Mouse (Mus musculus) cerebellum, postnatal 4 days (tissue): ENCODE measurements at regions not wholly inside any gene's neighbourhood (a gene's known extent, or its start where the extent isn't known, plus 50 kb on each side); places are given as distances from the start of the nearest gene placed in this dataset.

Experiments
- DNase-seq, 2 experiments: peaks; one replicate each; pipeline ENCODE4 v3.0.0; 2022; ENCODE audit warnings: low spot score in 2 of 2, mixed read lengths in 1 of 2

GRCm38 (mm10) chr10:17075576-17075975 is 647.4 kb upstream of the Cited2 start:
- DNase-seq, result no peak

- no peak for DNase-seq
Measured at GRCm38 (mm10) chr10:17076186-17076585, 646.8 kb upstream of the Cited2 start.

- DNase-seq, result no peak
Measured at GRCm38 (mm10) chr10:17077580-17077979, 645.4 kb upstream of the Cited2 start.

- DNase-seq, result no peak
Measured at GRCm38 (mm10) chr10:17080818-17081217, 642.2 kb upstream of the Cited2 start.

GRCm38 (mm10) chr10:17082926-17083325 is 640.1 kb upstream of the Cited2 start:
- no peak for DNase-seq

GRCm38 (mm10) chr10:17102065-17102464 is 621.0 kb upstream of the Cited2 start:
- no peak for DNase-seq

GRCm38 (mm10) chr10:17103416-17103815 is 619.6 kb upstream of the Cited2 start:
- no peak for DNase-seq

GRCm38 (mm10) chr10:17106831-17107230 is 616.2 kb upstream of the Cited2 start:
- DNase-seq, result no peak

GRCm38 (mm10) chr10:17111071-17111470 is 611.9 kb upstream of the Cited2 start:
- no peak for DNase-seq

GRCm38 (mm10) chr10:17114805-17115204 is 608.2 kb upstream of the Cited2 start:
- no peak for DNase-seq

GRCm38 (mm10) chr10:17129391-17130163 is 593.4 kb upstream of the Cited2 start:
- DNase-seq, result peak in 1 of 2 experiments; percentile 6

GRCm38 (mm10) chr10:17130661-17131060 is 592.4 kb upstream of the Cited2 start:
- no peak for DNase-seq

- no peak for DNase-seq
Measured at GRCm38 (mm10) chr10:17131763-17132162, 591.3 kb upstream of the Cited2 start.

GRCm38 (mm10) chr10:17175385-17175784 is 547.6 kb upstream of the Cited2 start:
- DNase-seq, result no peak

GRCm38 (mm10) chr10:17177054-17177453 is 546.0 kb upstream of the Cited2 start:
- DNase-seq, result no peak

- DNase-seq, result no peak
Measured at GRCm38 (mm10) chr10:17177503-17178278, 545.3 kb upstream of the Cited2 start.

- no peak for DNase-seq
Measured at GRCm38 (mm10) chr10:17178627-17179026, 544.4 kb upstream of the Cited2 start.

GRCm38 (mm10) chr10:17184418-17184817 is 538.6 kb upstream of the Cited2 start:
- DNase-seq, result no peak

- no peak for DNase-seq
Measured at GRCm38 (mm10) chr10:17196205-17196604, 526.8 kb upstream of the Cited2 start.

GRCm38 (mm10) chr10:17196636-17197035 is 526.4 kb upstream of the Cited2 start:
- no peak for DNase-seq

- DNase-seq, result no peak
Measured at GRCm38 (mm10) chr10:17200524-17201426, 522.2 kb upstream of the Cited2 start.

- no peak for DNase-seq
Measured at GRCm38 (mm10) chr10:17201427-17201745, 521.6 kb upstream of the Cited2 start.
